Mouse (Mus musculus): ENCODE results near the gene Efcab2.

GRCm38 (mm10) chr1:178365171-178365570 lies 40.7 kb upstream of the Efcab2 start:
- TF ChIP-seq POLR2A (IDR thresholded peaks at IDR 0.05; ENCODE audit: borderline replicate concordance, low read depth, low read length) = no peak
- no peak for TF ChIP-seq CTCF (IDR thresholded peaks at IDR 0.05; ENCODE audit: low read depth, low read length)

Data from bone marrow macrophage, adult 2 months (primary cell).